Mouse (Mus musculus) stomach, postnatal 0 days (tissue): ENCODE data around the gene Lbp. TPM values are rescaled to one million over a fixed set of nuclear protein-coding genes. Genes with fewer than 3 reads are reported as not detected.

Experiments
- ATAC-seq: fragments of 200-750 bp; cut with Nextera tagmentation; 2 replicates; pipeline ENCODE4 v1.8.0; 2017; ENCODE audit not compliant: low FRiP score, low TSS enrichment
- DNase-seq: peaks from one replicate; pipeline ENCODE4 v3.0.0-alpha.2; 2016; ENCODE audit warnings: low spot score
- H3K27ac ChIP-seq: fragments of 300-500 bp; sonication (generic); replicated peaks from 2 replicates; pipeline ENCODE4 v1.5.1; 2014; ENCODE audit warnings: mild to moderate bottlenecking, control low read depth
- H3K27me3 ChIP-seq: fragments of 300-500 bp; sonication (generic); 2 replicates; pipeline ENCODE4 v1.6.1; 2014; ENCODE audit warnings: low read length; ENCODE audit not compliant: control insufficient read depth, insufficient read depth
- H3K36me3 ChIP-seq: fragments of 300-500 bp; sonication (generic); 2 replicates; pipeline ENCODE4 v1.6.1; 2014; ENCODE audit warnings: low read length, mixed read lengths; ENCODE audit not compliant: control insufficient read depth, insufficient read depth
- H3K4me1 ChIP-seq: fragments of 300-500 bp; sonication (generic); replicated peaks from 2 replicates; pipeline ENCODE4 v1.6.1; 2014; ENCODE audit warnings: antibody characterized with exemption; ENCODE audit not compliant: control insufficient read depth, insufficient read depth
- H3K4me2 ChIP-seq: fragments of 300-500 bp; sonication (generic); replicated peaks from 2 replicates; pipeline ENCODE4 v1.6.1; 2014; ENCODE audit warnings: low read depth, mild to moderate bottlenecking, control low read depth, moderate library complexity
- H3K4me3 ChIP-seq: fragments of 300-500 bp; sonication (generic); 2 replicates; pipeline ENCODE4 v1.5.1; 2014; ENCODE audit warnings: low read depth, low read length, control low read depth
- H3K9ac ChIP-seq: fragments of 300-500 bp; sonication (generic); 2 replicates; pipeline ENCODE4 v1.6.1; 2014; ENCODE audit warnings: mild to moderate bottlenecking, low read length, control low read depth, mixed read lengths
- H3K9me3 ChIP-seq: fragments of 300-500 bp; sonication (generic); 2 replicates; pipeline ENCODE4 v1.6.1; 2016; ENCODE audit warnings: low read length; ENCODE audit not compliant: control insufficient read depth
- CTCF ChIP-seq: IDR thresholded peaks from 2 replicates; pipeline ENCODE4 v1.5.1; 2016; ENCODE audit warnings: antibody characterized with exemption, low read depth, mild to moderate bottlenecking, moderate library complexity
- EP300 ChIP-seq: optimal IDR thresholded peaks from 2 replicates; pipeline ENCODE3; 2016; ENCODE audit warnings: antibody characterized with exemption
- WGBS: fragments of 180-500 bp; shearing (Covaris S2); extraction: QIAGEN DNeasy Blood & Tissue Kit; methylation state at CpG from one replicate; pipeline ENCODE4 v1.1.7; 2014; 5-methylcytosine and 5-hydroxymethylcytosine counted together
- polyA plus RNA-seq: library from polyadenylated mRNA; unstranded; fragments of >200 nt; fragmentation: Nextera tagmentation; extraction: Ambion mirVana; gene quantifications from 2 replicates; pipeline ENCODE4 v1.2.1, GENCODE M21; 2015

Gene Lbp
- polyA plus RNA-seq, result 3.1 and 3.4 TPM in 2 replicates

DNA sequence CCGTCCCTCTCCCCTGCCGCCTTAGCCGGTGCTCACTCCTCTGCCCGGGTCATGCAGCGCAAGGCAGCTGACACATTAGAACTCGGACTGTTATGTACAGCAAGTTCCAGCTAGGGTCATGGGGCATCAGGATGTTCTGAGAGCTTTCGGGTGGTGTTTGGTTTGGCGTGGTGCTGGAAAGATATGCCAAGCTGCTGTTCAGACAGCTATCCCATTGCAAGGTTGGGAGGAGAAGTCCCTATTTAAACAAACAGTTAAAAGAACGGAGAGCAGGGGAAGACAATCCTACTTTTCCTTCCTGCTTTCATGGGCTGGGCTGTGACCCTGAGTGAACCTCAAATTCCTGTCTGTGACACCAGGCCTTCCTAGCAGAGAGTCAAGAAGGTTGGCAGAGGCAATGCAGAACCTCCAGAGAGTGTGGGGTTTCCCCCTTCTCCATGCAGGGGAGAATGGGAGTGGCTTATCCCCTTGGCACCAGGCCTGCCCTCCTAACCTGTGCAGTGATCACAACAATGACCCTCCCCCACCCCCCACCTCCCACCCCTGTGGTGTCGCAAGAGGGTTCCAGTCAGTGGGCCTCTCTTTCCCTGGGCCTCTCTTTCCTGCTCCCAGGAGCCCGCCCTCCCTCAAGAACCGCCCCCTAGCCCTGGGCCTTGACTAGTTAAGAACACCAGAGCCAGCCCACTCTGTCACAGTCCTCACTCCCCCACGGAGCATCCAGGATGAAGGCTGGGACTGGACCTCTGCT is at the start of gene Lbp:
TSS of gene Lbp (plus strand) at position 546 of the 748 bp plus-strand sequence.
- DNase-seq, result peak; percentile 38
- ATAC-seq, result peak; percentile 72
- TF ChIP-seq EP300, result no peak
- no peak for TF ChIP-seq CTCF
- no peaks in the 10 kb centered on the region for H3K27me3 ChIP-seq
- H3K36me3 ChIP-seq, result no peaks in the 10 kb centered on the region
- no peak within 1 kb of the TSS for H3K27ac ChIP-seq
- 0 out of 2 replicates have a peak within 1 kb of the TSS, but pooled peaks have one; percentile 18 for H3K9ac ChIP-seq
- no peak within 1 kb of the TSS for H3K4me3 ChIP-seq
- no peaks in the 10 kb centered on the region for H3K4me1 ChIP-seq
- 12% methylated on average over 11 of the region's 13 CpGs for whole genome bisulfite sequencing
- H3K9me3 ChIP-seq, result no peaks in the 10 kb centered on the region
- H3K4me2 ChIP-seq, result 0 out of 2 replicates have a peak within 1 kb of the TSS, but pooled peaks have one; percentile 17

DNA sequence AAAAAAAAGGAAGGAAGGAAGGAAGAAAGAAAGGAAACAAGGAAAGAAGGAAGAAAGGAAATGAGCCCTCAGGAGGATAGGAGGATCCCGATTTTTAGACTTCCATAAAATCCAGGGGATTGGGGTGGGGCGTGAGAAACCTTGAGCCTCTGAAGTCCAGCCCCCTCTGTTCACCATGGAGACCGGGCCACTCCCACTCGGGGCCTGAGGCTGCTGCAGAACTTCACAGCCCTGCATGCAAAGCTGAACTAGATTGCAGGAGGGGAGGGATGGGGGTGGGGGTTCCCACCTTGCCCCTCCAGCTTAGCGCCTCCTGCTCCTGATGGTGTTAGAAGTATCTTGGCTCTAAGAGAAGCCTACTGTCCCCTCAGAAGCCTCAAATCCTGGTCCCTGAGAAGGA is 49.4 kb upstream of the Lbp start:
- ATAC-seq (no peak), DNase-seq (peak; percentile 26)
- TF ChIP-seq EP300 (no peak), CTCF (no peak)
- Histone ChIP-seq H3K27me3 (no peaks in the 10 kb centered on the region), H3K4me3 (no peak overlapping the region), H3K36me3 (no peaks in the 10 kb centered on the region), H3K4me1 (0 out of 2 replicates have a peak, but pooled peaks cover 3% of the 10 kb centered on the region), H3K27ac (no peak overlapping the region), H3K4me2 (no peak overlapping the region), H3K9me3 (no peaks in the 10 kb centered on the region), H3K9ac (no peak overlapping the region)
- WGBS, result 3% methylated on average over 5 of the region's 5 CpGs

DNA sequence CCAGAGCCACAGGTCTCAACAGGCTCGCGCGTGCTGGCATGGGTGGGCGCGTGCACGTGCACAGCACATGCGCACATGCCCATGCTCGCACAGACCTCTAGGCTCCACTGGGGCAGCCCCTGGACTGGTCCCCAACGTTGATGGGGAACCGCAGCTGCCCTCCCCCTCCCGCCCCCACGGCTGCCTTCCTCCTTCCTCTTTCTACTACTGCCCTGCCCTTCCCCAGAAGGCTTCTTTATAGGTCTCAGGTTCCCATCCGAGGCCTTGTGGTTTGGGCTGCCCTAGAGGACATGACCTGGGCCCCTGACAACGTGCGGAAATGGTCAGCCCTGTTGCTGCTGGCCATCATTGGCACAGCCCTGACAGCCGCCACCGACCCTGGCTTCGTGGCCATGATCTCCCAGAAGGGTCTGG is 48.3 kb upstream of the Lbp start, which contains the start of gene Bpi:
TSS of gene Bpi (plus strand) at position 90 of the 414 bp plus-strand sequence.
- Histone ChIP-seq H3K4me1 (0 out of 2 replicates have a peak, but pooled peaks cover 3% of the 10 kb centered on the region), H3K9me3 (no peaks in the 10 kb centered on the region), H3K27ac (0 out of 2 replicates have a peak within 1 kb of the TSS, but pooled peaks have one; percentile 30), H3K4me3 (no peak within 1 kb of the TSS), H3K9ac (no peak within 1 kb of the TSS), H3K36me3 (no peaks in the 10 kb centered on the region), H3K4me2 (0 out of 2 replicates have a peak within 1 kb of the TSS, but pooled peaks have one; percentile 5), H3K27me3 (no peaks in the 10 kb centered on the region)
- ATAC-seq, result no peak
- no peak for DNase-seq
- TF ChIP-seq CTCF (no peak), EP300 (no peak)
- 64% methylated on average over 18 of the region's 18 CpGs for WGBS

DNA sequence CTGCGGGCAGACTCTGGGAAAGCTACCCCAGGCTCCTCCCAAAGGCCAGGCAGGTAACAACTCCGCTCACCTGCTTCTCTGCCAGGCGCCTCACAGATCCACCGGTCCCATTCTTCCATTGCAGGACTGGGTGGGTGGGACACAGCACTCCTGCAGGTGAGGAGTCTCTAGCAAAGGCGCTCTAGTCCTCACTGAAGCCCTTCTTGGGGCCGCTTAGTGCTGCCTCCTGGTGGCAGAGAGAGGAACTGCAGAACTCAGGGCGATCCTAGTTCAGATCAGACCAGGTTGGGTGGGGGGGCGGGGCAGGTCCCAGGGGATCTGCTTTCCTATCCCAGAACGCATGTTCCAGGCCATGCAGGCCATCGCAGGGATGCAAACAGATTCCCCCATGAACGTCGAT is 47.5 kb upstream of the Lbp start:
- H3K4me3 ChIP-seq, result no peak overlapping the region
- DNase-seq (peak; percentile 82), ATAC-seq (peak; percentile 55)
- no peak overlapping the region for H3K27ac ChIP-seq
- 0 out of 2 replicates have a peak, but pooled peaks cover 3% of the 10 kb centered on the region for H3K4me1 ChIP-seq
- no peaks in the 10 kb centered on the region for H3K36me3 ChIP-seq
- H3K4me2 ChIP-seq, result no peak overlapping the region
- no peak for TF ChIP-seq EP300
- peak; percentile 82 for TF ChIP-seq CTCF
- WGBS, result 17% methylated on average over 12 of the region's 12 CpGs
- H3K9me3 ChIP-seq, result no peaks in the 10 kb centered on the region
- no peaks in the 10 kb centered on the region for H3K27me3 ChIP-seq
- no peak overlapping the region for H3K9ac ChIP-seq

DNA sequence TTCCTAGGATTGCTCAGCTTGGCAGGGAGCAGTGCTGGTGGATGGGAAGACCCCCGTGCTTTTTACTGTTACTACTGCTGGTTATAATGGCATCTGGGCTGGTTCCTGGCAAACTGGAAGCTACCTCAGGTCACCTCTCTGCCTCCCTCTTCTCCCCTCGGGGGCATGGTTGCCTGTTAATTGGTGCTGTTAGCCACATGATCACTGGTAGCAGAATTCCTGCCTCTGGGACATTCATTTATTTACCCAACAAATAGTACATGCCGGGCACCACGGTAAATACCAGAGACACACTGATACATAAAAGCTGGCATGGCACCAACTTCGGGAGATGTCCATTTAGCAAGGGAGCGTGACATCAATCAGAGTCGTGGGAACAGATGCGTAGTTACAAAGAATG is 46.8 kb upstream of the Lbp start:
- H3K27me3 ChIP-seq, result no peaks in the 10 kb centered on the region
- no peak overlapping the region for H3K4me3 ChIP-seq
- H3K36me3 ChIP-seq, result no peaks in the 10 kb centered on the region
- TF ChIP-seq CTCF (no peak), EP300 (no peak)
- DNase-seq (no peak), ATAC-seq (no peak)
- no peaks in the 10 kb centered on the region for H3K9me3 ChIP-seq
- H3K4me2 ChIP-seq, result no peak overlapping the region
- 0 out of 2 replicates have a peak, but pooled peaks cover 3% of the 10 kb centered on the region for H3K4me1 ChIP-seq
- no peak overlapping the region for H3K27ac ChIP-seq
- H3K9ac ChIP-seq, result no peak overlapping the region
- WGBS, result 63% methylated on average over 8 of the region's 8 CpGs

DNA sequence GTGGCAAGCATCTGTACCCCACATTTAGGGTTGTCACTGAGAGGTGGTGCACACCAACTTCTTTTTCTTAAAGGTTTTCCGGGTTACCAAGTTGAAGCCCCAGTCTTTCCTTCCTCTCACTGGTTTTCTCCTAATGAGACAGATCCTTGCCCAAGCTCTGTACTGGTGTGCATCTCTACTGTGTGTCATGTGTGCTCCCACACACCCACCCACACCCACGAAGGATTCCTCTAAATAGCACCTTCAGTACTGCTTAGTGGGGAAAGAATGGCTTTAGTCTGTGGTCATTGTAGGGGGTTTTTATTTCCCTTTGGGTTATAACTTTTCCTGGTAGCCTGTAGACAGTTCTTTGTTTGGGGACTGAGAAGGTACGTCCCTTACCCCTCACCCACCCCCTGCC is 41.4 kb upstream of the Lbp start:
- Histone ChIP-seq H3K27ac (no peak overlapping the region), H3K4me1 (no peaks in the 10 kb centered on the region), H3K36me3 (no peaks in the 10 kb centered on the region), H3K4me2 (no peak overlapping the region), H3K27me3 (no peaks in the 10 kb centered on the region), H3K4me3 (no peak overlapping the region), H3K9me3 (no peaks in the 10 kb centered on the region), H3K9ac (no peak overlapping the region)
- DNase-seq (no peak), ATAC-seq (no peak)
- TF ChIP-seq CTCF, result no peak
- no peak for TF ChIP-seq EP300
- WGBS, result 82% methylated on average over 3 of the region's 3 CpGs
